Mouse (Mus musculus) kidney, embryonic 14.5 days (tissue): Measurements from ENCODE around the gene Myo3b. TPM values are rescaled to one million over a fixed set of nuclear protein-coding genes. Genes with fewer than 3 reads are reported as not detected.

Experiments used
- ATAC-seq: fragments of 200-750 bp; cut with Nextera tagmentation; 2 replicates; pipeline ENCODE4 v1.8.0; 2017; ENCODE audit warnings: moderate number of reproducible peaks, mild to moderate bottlenecking, moderate TSS enrichment, moderate library complexity; ENCODE audit not compliant: low FRiP score, low TSS enrichment
- H3K27ac ChIP-seq: fragments of 300-500 bp; sonication (generic); 2 replicates; pipeline ENCODE4 v1.5.1; 2014; ENCODE audit warnings: low read depth, mild to moderate bottlenecking, low read length, moderate library complexity, mixed read lengths
- H3K27me3 ChIP-seq: fragments of 300-500 bp; sonication (generic); 2 replicates; pipeline ENCODE4 v1.6.1; 2014; ENCODE audit warnings: mild to moderate bottlenecking, low read length; ENCODE audit not compliant: control insufficient read depth, insufficient read depth
- H3K36me3 ChIP-seq: fragments of 300-500 bp; sonication (generic); 2 replicates; pipeline ENCODE4 v1.6.1; 2014; ENCODE audit warnings: low read length, mixed read lengths; ENCODE audit not compliant: control insufficient read depth, insufficient read depth
- H3K4me1 ChIP-seq: fragments of 300-500 bp; sonication (generic); 2 replicates; pipeline ENCODE4 v1.6.1; 2014; ENCODE audit warnings: low read length, mixed read lengths; ENCODE audit not compliant: control insufficient read depth, insufficient read depth
- H3K4me2 ChIP-seq: fragments of 300-500 bp; sonication (generic); replicated peaks from 2 replicates; pipeline ENCODE4 v1.6.1; 2014; ENCODE audit warnings: low read depth, mild to moderate bottlenecking, low read length
- H3K4me3 ChIP-seq: fragments of 300-500 bp; sonication (generic); 2 replicates; pipeline ENCODE4 v1.5.1; 2014; ENCODE audit warnings: mild to moderate bottlenecking, low read length
- H3K9ac ChIP-seq: fragments of 300-500 bp; sonication (generic); 2 replicates; pipeline ENCODE4 v1.6.1; 2014; ENCODE audit warnings: low read depth, mild to moderate bottlenecking, low read length, moderate library complexity
- H3K9me3 ChIP-seq: fragments of 300-500 bp; sonication (generic); 2 replicates; pipeline ENCODE4 v1.6.1; 2016; ENCODE audit warnings: low read length; ENCODE audit not compliant: control insufficient read depth
- WGBS: fragments of 180-500 bp; shearing (Covaris S2); extraction: QIAGEN DNeasy Blood & Tissue Kit; methylation state at CpG from one replicate; pipeline ENCODE4 v1.1.7; 2014; 5-methylcytosine and 5-hydroxymethylcytosine counted together
- polyA plus RNA-seq: library from polyadenylated mRNA; unstranded; fragments of >200 nt; fragmentation: Nextera tagmentation; extraction: Ambion mirVana; gene quantifications from 2 replicates; pipeline ENCODE4 v1.2.1, GENCODE M21; 2014

Gene Myo3b
- polyA plus RNA-seq, 1 experiment from 2014 or later = 0.77 TPM

- WGBS = 87% methylated on average over 4 of the region's 4 CpGs
- no peak overlapping the region for H3K4me3 ChIP-seq
These were observed 94.4 kb downstream of the Myo3b start for GRCm38 (mm10) chr2:70133281-70133680.

DNA sequence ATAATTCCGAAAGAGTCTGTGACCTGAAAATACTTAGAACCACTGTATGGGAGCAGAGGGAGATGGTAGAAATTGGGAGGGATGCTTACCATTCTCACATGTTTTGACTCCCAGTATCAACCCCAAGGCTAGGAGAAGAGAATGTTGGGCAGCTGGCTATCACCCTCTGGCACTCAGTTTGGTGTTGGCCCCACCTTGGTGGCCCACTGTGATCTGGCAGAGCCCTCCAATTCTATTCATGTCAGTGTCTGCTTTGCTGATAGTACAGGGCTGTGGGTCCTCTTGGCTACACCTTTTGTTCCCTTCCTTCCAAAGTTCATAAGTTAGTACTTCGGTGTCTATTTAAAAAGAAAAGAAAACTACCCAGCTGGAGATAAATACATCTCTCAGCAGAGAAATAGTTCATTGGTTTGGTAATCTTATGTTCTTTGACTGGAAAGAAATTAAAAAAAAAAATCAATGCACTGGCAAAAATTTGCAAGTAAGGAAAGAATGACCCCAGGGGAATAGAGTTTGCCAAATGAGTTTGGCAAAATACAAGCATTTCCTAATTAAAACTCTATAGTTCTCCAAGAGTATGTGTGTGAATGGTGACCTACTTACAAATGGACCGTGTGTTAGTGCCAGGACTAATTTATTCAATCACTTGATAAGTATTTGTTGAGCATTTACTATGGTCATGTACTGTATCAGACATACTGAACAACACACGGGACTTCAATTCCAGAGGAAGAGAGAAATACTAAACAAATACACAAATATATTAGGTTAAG, 98.5 kb downstream of the Myo3b start:
- Histone ChIP-seq H3K9me3 (no peaks in the 10 kb centered on the region), H3K4me2 (no peak overlapping the region), H3K27me3 (no peaks in the 10 kb centered on the region), H3K27ac (no peak overlapping the region), H3K36me3 (no peaks in the 10 kb centered on the region), H3K4me1 (no peaks in the 10 kb centered on the region), H3K4me3 (no peak overlapping the region), H3K9ac (no peak overlapping the region)
- 89% methylated on average over 4 of the region's 4 CpGs for WGBS
- ATAC-seq = no peak

More at GRCm38 (mm10) chr2:70133281-70133680, 94.4 kb downstream of the Myo3b start:
- Histone ChIP-seq H3K27me3 (no peaks in the 10 kb centered on the region; the same call in 1 of the 2 replicates), H3K9me3 (no peaks in the 10 kb centered on the region), H3K4me2 (no peak overlapping the region), H3K9ac (no peak overlapping the region), H3K36me3 (no peaks in the 10 kb centered on the region), H3K27ac (no peak overlapping the region), H3K4me1 (no peaks in the 10 kb centered on the region)
- ATAC-seq = no peak

DNA sequence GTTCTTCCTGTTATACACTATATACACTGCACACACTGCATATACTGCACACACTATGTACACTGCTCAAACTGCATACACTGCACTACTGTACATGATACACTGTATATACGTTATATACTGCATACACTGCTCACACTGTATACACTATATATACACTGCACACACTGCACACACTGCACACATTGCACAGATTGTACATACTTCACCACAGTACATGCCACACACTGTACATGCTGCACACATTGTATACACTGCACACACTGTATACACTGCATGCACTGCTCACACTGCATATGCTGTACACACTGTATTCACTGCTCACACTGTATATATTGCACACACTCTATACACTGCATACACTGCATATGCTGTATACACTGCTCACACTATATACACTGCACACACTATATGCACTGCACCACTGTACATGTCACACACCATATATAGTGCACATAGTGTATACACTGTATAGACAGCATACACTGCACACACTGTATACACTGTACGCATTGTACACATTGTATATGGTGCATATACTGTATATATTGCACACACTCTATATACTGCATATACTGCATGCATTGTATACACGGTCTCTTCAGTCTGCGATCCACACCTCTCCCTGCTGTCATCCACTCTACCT, 104.7 kb downstream of the Myo3b start:
- Histone ChIP-seq H3K9me3 (no peaks in the 10 kb centered on the region), H3K4me1 (no peaks in the 10 kb centered on the region), H3K36me3 (no peaks in the 10 kb centered on the region), H3K27me3 (no peaks in the 10 kb centered on the region), H3K4me2 (no peak overlapping the region), H3K27ac (no peak overlapping the region), H3K4me3 (no peak overlapping the region), H3K9ac (no peak overlapping the region)
- no peak for ATAC-seq
- WGBS = 91% methylated on average over 4 of the region's 4 CpGs

DNA sequence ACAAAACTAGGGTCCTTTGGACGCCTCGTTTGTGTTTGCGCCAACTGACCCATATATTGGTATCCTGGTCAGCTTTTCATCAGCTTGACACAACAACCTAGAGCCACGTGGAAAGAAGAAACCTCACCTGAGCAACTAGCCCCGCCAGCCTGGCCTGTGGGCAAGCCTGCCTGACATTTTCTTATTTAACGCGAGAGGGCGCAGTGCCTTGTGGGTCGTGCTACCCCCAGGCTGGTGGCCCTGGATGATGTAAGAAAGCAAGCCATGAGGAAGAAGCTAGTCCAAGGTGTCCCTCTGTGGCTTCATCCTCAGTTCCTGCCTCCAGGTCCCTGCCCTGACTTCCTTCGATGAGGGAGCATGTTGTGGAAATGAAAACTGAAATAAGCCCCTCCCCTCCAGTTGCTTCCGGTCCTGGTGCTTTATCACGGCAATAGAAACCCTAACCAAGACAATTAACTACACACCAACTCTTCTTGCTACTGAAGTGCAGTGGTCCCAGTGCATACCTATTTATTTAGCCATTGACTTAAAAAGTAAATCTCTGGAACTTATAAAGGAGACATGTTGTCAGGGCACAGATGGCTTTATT, 108.2 kb downstream of the Myo3b start:
- WGBS = 55% methylated on average over 12 of the region's 12 CpGs
- H3K27me3 ChIP-seq = no peaks in the 10 kb centered on the region
- H3K9me3 ChIP-seq = no peaks in the 10 kb centered on the region
- ATAC-seq = no peak
- H3K4me1 ChIP-seq = no peaks in the 10 kb centered on the region
- no peak overlapping the region for H3K27ac ChIP-seq
- H3K4me3 ChIP-seq = no peak overlapping the region
- no peak overlapping the region for H3K4me2 ChIP-seq
- no peak overlapping the region for H3K9ac ChIP-seq
- H3K36me3 ChIP-seq = no peaks in the 10 kb centered on the region

DNA sequence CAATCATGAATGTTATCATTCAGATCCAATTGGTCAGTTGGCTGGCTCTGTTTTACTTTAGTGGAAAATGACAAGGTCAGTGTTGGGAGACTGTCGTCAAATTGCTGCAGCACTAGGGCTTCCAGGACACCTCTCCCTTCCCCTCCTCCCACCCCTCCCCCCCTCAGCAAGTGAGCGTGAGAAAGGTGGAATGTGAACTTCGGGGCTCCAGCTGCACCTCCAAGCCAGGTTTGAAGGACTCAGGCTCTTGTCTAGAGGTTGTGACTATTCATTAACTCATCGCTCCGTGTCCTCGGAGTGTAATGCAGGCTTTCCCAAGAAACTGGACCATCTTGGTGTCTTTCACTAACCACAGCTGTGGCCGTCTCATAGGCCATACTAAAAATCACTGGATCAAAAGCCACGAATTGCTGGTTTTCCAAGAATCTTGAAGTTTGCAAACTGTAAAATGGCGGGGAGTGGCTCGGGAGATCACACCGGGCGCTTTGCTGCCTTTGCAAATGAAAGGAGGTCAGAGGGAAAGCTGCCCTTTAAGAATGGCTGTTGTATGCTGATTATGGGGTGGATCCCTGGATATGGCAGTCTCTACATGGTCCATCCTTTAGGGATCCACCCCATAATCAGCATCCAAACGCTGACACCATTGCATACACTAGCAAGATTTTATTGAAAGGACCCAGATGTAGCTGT, 110.0 kb downstream of the Myo3b start:
- no peak overlapping the region for H3K9ac ChIP-seq
- H3K4me2 ChIP-seq = no peak overlapping the region
- no peak overlapping the region for H3K4me3 ChIP-seq
- ATAC-seq = no peak
- H3K27ac ChIP-seq = no peak overlapping the region
- H3K9me3 ChIP-seq = no peaks in the 10 kb centered on the region
- no peaks in the 10 kb centered on the region for H3K27me3 ChIP-seq
- H3K36me3 ChIP-seq = no peaks in the 10 kb centered on the region
- H3K4me1 ChIP-seq = 0 out of 2 replicates have a peak, but pooled peaks cover 3% of the 10 kb centered on the region
- WGBS = 61% methylated on average over 13 of the region's 13 CpGs

DNA sequence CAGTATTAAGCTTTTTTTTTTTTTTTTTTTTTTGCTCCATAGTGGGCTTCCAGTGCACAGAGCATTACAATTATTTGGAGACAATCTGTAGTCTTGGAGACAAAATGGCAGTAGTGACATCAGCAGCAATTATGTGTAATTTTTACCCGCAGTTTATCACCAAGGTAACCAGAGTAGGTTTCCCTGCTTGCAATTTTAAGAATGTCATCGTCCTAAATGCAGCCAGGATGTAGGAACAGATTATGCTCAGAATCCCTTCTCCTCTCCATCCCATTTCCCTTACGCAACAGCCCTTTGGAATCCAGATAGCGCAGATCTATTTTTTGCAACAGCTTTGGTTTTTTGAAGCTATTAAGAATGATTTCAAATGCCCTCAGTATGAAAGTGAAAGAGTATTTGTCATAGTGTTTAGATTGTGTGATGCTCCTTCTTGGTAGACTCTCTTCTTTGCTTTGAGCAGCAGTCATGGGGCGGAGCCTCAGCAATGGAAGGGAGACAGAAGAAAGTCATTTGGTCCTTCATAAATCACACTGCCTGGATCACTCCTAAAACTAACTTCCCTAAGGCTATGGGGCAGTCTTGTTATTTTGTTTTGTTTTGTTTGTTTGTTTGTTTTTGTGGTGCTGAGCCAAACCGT, 111.6 kb downstream of the Myo3b start:
- no peaks in the 10 kb centered on the region for H3K9me3 ChIP-seq

GRCm38 (mm10) chr2:70151930-70152329, 113.0 kb downstream of the Myo3b start:
- Histone ChIP-seq H3K4me3 (no peak overlapping the region), H3K9me3 (no peaks in the 10 kb centered on the region), H3K27ac (no peak overlapping the region), H3K4me2 (no peak overlapping the region), H3K4me1 (0 out of 2 replicates have a peak, but pooled peaks cover 3% of the 10 kb centered on the region), H3K9ac (no peak overlapping the region), H3K27me3 (no peaks in the 10 kb centered on the region), H3K36me3 (no peaks in the 10 kb centered on the region)
- 82% methylated on average over 3 of the region's 3 CpGs for WGBS
- ATAC-seq = no peak

More for the DNA sequence above, 111.6 kb downstream of the Myo3b start:
- Histone ChIP-seq H3K4me3 (no peak overlapping the region), H3K27ac (no peak overlapping the region), H3K4me1 (0 out of 2 replicates have a peak, but pooled peaks cover 3% of the 10 kb centered on the region), H3K27me3 (no peaks in the 10 kb centered on the region), H3K4me2 (no peak overlapping the region), H3K36me3 (no peaks in the 10 kb centered on the region), H3K9ac (no peak overlapping the region)
- WGBS = 77% methylated on average over 6 of the region's 6 CpGs
- ATAC-seq = no peak

DNA sequence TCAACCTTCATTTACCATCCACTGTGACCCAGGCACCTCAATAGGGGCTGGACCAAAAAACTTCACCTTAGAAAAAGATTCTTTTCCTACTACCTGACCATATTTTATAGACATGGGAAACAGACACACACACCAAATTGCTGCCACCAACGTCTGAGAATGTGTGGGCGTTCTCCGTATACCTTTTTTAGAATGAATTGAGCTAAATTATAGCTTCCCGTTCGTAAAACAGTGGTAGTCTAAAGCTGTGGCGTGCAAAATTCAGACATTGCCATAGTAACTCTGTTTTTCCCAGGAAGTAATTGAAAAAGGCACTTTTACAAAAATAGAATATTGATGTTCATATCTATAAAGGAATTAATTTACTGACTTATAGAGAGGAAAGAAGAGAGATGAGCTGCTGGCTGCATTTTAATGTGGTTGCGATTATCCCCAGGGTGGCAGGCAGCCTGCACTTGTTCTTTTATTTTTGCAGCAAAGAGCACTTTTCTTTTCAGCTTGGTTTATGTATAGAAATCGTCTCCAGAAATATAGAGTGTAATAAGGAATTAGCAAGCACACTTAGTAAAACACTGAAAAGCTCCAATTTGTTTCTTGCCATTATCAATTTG, 116.4 kb downstream of the Myo3b start:
- WGBS = 69% methylated on average over 8 of the region's 8 CpGs
- no peak overlapping the region for H3K9ac ChIP-seq
- H3K4me3 ChIP-seq = no peak overlapping the region
- H3K9me3 ChIP-seq = no peaks in the 10 kb centered on the region
- H3K36me3 ChIP-seq = no peaks in the 10 kb centered on the region
- H3K4me2 ChIP-seq = no peak overlapping the region
- no peak overlapping the region for H3K27ac ChIP-seq
- no peaks in the 10 kb centered on the region for H3K27me3 ChIP-seq
- no peak for ATAC-seq
- 0 out of 2 replicates have a peak, but pooled peaks cover 3% of the 10 kb centered on the region for H3K4me1 ChIP-seq
